Mouse (Mus musculus) G1E (cell line): Measurements from ENCODE around the gene Zfp26.

ENCODE experiments used
- CTCF ChIP-seq: IDR thresholded peaks from 2 replicates; pipeline ENCODE4 v1.5.1; 2012; ENCODE audit warnings: low read depth, low read length, inconsistent platforms, mixed read lengths
- GATA1 ChIP-seq: IDR thresholded peaks from 2 replicates; pipeline ENCODE4 v1.6.1; 2012; ENCODE audit warnings: borderline replicate concordance, low read length, inconsistent platforms, mixed read lengths
- POLR2AphosphoS5 ChIP-seq: IDR thresholded peaks from 2 replicates; pipeline ENCODE4 v1.6.1; 2012; ENCODE audit warnings: low read depth, low read length, inconsistent platforms; ENCODE audit not compliant: insufficient replicate concordance
- TAL1 ChIP-seq: conservative IDR thresholded peaks from 2 replicates; pipeline ENCODE4 v1.6.1; 2012; ENCODE audit warnings: low read depth, low read length, inconsistent platforms, mixed read lengths

DNA sequence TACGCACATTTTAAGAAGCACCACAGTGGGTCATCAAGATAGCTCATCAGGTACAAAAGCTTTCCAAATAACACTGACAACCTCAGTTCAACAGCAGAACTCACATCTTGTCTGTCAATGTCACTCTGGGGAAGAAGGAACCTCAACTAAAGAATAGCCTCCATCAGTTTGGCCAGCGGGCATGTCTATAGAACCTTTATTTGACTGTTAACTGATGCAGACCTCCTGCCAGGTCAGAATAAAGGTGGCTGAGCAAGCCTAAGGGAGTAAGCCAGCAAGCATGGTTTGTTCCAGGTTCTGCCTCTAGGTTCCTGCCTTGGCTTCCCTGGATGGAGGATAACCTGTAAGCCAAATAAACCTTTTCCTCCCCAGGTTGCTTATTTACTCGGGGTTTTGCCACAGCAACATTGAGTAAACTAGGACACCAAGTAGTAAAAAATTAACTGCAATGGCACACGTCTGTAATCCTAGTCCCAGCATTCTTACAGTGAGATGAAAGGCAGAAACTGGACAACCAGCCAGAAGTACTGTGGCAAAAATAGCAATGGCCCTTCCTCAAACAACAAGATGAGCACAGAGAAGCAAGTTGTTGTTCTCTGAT is 16.7 kb downstream of the Zfp26 start:
- TF ChIP-seq GATA1 (no peak), CTCF (no peak), TAL1 (no peak), POLR2AphosphoS5 (no peak)
